Mouse (Mus musculus) spleen, adult 2 months (tissue): ENCODE measurements around the gene Tor4a.

Experiments
- CTCF ChIP-seq: fragments of 200-500 bp; IDR thresholded peaks from 2 replicates; pipeline ENCODE4 v1.5.1; 2011; ENCODE audit warnings: mild to moderate bottlenecking, inconsistent platforms; ENCODE audit not compliant: insufficient read depth, insufficient read length, insufficient replicate concordance; ENCODE audit errors: extremely low read depth
- POLR2A ChIP-seq: fragments of 200-500 bp; IDR thresholded peaks from 2 replicates; pipeline ENCODE4 v1.6.1; 2011; ENCODE audit warnings: low read depth, low read length, inconsistent platforms

GRCm38 (mm10) chr2:25240310-25240709 lies 43.6 kb upstream of the Tor4a start:
- TF ChIP-seq CTCF (no peak), POLR2A (no peak)
